Mouse (Mus musculus): ENCODE measurements at regions not wholly inside any gene's neighbourhood (a gene's known extent, or its start where the extent isn't known, plus 50 kb on each side); places are given as distances from the start of the nearest gene placed in this dataset.

DNA sequence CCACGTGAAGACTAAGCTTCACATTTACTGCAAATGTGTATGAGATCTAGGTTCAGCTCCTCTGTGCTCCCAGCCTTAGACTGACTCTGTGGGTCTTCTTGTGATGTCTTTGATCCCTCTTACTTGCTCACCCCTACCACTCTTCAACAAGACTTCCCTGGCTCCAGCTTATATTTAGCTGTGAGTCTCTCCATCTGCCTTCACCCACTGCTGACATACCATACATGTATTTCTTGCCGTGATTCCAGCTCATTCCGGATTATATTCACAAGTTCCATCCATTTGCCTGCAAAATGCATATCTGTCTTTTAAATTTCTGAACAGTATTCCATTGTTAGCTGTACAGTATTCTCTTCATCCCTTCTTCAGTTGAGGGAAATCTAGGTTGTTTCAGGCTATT, 756.9 kb upstream of the Dppa4 start:
- Histone ChIP-seq H3K9me3 (ENCODE audit: control insufficient read depth, low read length) (no peaks in the 10 kb centered on the region), H3K9ac (ENCODE audit: low read depth, low read length) (no peak overlapping the region), H3K4me3 (ENCODE audit: low read length) (no peak overlapping the region), H3K36me3 (ENCODE audit: control insufficient read depth, insufficient read depth, low read length) (no peaks in the 10 kb centered on the region), H3K27me3 (replicated peaks; ENCODE audit: control insufficient read depth, insufficient read depth, low read length) (no peaks in the 10 kb centered on the region), H3K4me2 (ENCODE audit: low read length) (no peak overlapping the region), H3K4me1 (ENCODE audit: control insufficient read depth, insufficient read depth, low read depth, low read length) (no peaks in the 10 kb centered on the region), H3K27ac (ENCODE audit: low read depth, low read length) (no peak overlapping the region)
- WGBS = 91% methylated on average over 3 of the region's 3 CpGs
- no peak for ATAC-seq

DNA sequence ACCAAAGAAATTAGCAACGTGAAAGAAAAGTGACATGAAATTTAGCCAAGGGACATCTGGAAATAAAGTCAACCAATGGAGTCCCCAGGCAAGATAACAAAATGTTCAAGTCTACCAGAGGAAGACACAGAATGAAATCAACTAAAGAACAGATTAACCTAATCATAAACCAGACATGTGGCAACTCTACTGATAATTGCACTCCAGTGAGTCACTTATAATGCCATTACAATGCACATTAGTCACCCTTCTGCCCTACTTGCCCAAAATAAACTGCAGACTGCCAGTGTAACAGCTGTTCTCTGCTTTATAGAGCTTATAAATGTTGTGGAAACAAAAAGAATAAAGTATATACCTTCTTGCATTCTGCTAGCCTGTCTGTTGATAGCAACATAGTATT, 747.0 kb upstream of the Dppa4 start:
- peak; percentile 40; the same call in 1 of the 2 replicates for ATAC-seq
- H3K4me1 ChIP-seq (ENCODE audit: control insufficient read depth, insufficient read depth, low read depth, low read length) = no peaks in the 10 kb centered on the region
- H3K36me3 ChIP-seq (ENCODE audit: control insufficient read depth, insufficient read depth, low read length) = no peaks in the 10 kb centered on the region
- no peaks in the 10 kb centered on the region for H3K9me3 ChIP-seq (ENCODE audit: control insufficient read depth, low read length)
- H3K9ac ChIP-seq (ENCODE audit: low read depth, low read length) = no peak overlapping the region
- H3K4me3 ChIP-seq (ENCODE audit: low read length) = no peak overlapping the region
- no peak overlapping the region for H3K27ac ChIP-seq (ENCODE audit: low read depth, low read length)
- 63% methylated on average over 1 of the region's 1 CpGs for WGBS
- no peaks in the 10 kb centered on the region for H3K27me3 ChIP-seq (replicated peaks; ENCODE audit: control insufficient read depth, insufficient read depth, low read length)
- no peak overlapping the region for H3K4me2 ChIP-seq (ENCODE audit: low read length)

DNA sequence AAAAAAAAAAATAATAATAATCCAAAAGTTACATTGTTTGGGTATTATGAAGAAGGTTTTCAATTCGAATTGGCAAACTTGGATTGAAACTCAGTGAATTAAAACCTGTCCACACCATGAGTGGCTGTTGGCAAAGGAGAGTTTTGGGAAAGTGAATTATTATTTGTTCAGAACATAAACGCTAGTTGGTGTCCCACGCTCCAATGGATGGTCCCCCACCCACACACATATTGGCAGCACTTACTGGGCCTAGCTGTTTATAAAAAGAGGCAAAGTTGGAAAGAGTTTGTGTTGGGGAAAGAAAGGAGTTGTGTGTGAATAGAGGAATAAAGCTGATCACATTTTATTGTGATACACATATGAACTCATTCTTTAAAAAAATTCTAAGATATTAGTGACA, 732.4 kb upstream of the Dppa4 start:
- WGBS = 85% methylated on average over 3 of the region's 3 CpGs
- no peak overlapping the region for H3K4me2 ChIP-seq (ENCODE audit: low read length)
- H3K9ac ChIP-seq (ENCODE audit: low read depth, low read length) = no peak overlapping the region
- no peak for ATAC-seq
- no peaks in the 10 kb centered on the region for H3K36me3 ChIP-seq (ENCODE audit: control insufficient read depth, insufficient read depth, low read length)
- no peak overlapping the region for H3K27ac ChIP-seq (ENCODE audit: low read depth, low read length)
- H3K9me3 ChIP-seq (ENCODE audit: control insufficient read depth, low read length) = no peaks in the 10 kb centered on the region
- no peak overlapping the region for H3K4me3 ChIP-seq (ENCODE audit: low read length)
- no peaks in the 10 kb centered on the region for H3K4me1 ChIP-seq (ENCODE audit: control insufficient read depth, insufficient read depth, low read depth, low read length)
- no peaks in the 10 kb centered on the region for H3K27me3 ChIP-seq (replicated peaks; ENCODE audit: control insufficient read depth, insufficient read depth, low read length)

DNA sequence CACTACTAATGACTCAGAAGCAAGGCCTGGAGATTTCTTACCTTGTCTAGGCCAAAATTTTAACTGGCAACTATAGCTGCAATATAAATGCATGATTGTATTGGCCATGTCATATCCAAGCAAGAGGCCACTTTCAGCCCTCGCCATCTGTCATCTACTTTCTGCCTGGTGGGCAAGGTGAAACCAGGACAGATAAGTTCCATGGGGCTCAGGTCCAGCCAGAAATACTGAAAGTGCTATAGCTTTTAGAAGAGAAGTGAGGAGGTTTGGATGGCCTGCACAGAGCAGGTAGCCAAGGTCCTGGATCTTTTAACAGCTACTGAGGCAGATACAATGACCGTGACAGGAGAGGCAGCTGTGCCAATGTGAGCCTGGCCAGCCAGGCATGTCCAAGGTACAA, 715.5 kb upstream of the Dppa4 start:
- Histone ChIP-seq H3K27ac (ENCODE audit: low read depth, low read length) (no peak overlapping the region), H3K4me3 (ENCODE audit: low read length) (no peak overlapping the region), H3K4me1 (ENCODE audit: control insufficient read depth, insufficient read depth, low read depth, low read length) (no peaks in the 10 kb centered on the region), H3K36me3 (ENCODE audit: control insufficient read depth, insufficient read depth, low read length) (no peaks in the 10 kb centered on the region), H3K4me2 (ENCODE audit: low read length) (no peak overlapping the region), H3K9me3 (ENCODE audit: control insufficient read depth, low read length) (no peaks in the 10 kb centered on the region), H3K27me3 (replicated peaks; ENCODE audit: control insufficient read depth, insufficient read depth, low read length) (no peaks in the 10 kb centered on the region), H3K9ac (ENCODE audit: low read depth, low read length) (no peak overlapping the region)
- 91% methylated on average over 2 of the region's 2 CpGs for WGBS
- no peak for ATAC-seq

DNA sequence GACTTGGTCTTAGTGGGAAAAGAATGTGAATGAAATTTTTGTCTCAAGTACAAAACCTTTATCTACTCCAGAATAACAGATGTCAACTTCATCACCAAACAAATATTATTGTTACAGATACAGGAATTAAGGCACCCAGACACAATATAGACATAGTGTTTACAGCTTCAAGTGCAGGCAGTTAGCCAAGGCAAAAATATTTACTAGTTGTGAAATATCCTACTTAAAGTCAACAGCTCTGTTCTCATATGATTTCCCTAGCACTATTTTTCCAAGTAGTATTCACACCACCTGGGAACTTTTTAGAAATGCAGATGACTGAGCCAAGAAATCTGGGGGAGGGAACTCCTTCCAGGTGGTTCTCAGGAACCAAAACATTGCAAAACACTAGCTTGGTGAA, 684.1 kb upstream of the Dppa4 start:
- Histone ChIP-seq H3K4me1 (ENCODE audit: control insufficient read depth, insufficient read depth, low read depth, low read length) (no peaks in the 10 kb centered on the region), H3K4me2 (ENCODE audit: low read length) (no peak overlapping the region), H3K9ac (ENCODE audit: low read depth, low read length) (no peak overlapping the region), H3K27me3 (replicated peaks; ENCODE audit: control insufficient read depth, insufficient read depth, low read length) (no peaks in the 10 kb centered on the region), H3K9me3 (ENCODE audit: control insufficient read depth, low read length) (no peaks in the 10 kb centered on the region), H3K4me3 (ENCODE audit: low read length) (no peak overlapping the region), H3K27ac (ENCODE audit: low read depth, low read length) (no peak overlapping the region), H3K36me3 (ENCODE audit: control insufficient read depth, insufficient read depth, low read length) (no peaks in the 10 kb centered on the region)
- ATAC-seq = no peak

Measured in hindbrain, embryonic 16.5 days (tissue).